Mouse (Mus musculus): Measurements from ENCODE around the gene Mgea5. TPM values are rescaled to one million over a fixed set of nuclear protein-coding genes. Genes with fewer than 3 reads are reported as not detected.

The Mgea5 gene
- polyA plus RNA-seq (2012; rRNA removed) = 22.6 and 27.3 TPM in 2 replicates

DNA sequence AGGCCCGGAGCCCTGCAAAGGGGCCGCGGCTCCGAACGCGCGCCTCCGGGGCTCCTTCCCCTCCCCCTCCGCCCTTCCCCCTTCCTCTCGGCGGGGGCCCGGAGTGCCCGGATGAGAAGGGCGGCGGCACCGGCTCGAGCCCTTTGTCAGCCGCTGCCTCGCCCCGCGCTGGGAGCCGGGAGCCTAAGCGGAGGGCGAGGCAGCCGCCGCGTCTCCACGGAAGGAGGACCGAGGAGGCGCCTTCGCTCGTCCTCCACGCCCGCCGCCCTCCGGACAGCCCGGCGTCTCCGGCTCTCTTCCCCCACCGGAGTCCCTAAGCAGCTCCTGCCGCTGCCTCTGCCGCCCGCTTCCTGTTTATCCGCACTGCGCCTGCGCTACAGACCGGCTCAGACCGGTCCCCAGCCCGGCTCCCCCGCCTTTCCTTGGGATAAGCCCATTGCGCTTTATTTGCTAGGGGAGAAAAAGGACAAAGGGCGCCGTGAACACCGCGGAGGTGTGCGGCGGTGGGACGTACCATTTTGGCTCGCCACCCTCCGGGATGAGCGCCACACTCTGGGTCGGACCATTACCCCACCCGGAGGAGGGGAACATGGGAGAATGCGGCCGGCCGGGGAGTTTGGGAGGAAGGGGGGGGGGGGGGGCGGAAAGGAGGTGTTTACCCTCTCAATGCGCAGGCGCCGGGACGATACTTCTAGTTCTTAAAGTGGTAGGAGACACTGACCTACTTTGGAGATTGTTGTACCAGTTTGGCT is at the start of gene Mgea5:
TSS of gene Mgea5 (minus strand) at position 657 of the 752 bp plus-strand sequence.
- peak; percentile 99 for DNase-seq

GRCm38 (mm10) chr19:45830679-45831078 is 47.0 kb upstream of the Mgea5 start:
- H3K27ac ChIP-seq (ENCODE audit: insufficient read depth, low read depth, low read length) = no peak overlapping the region
- WGBS = 40% methylated on average over 2 of the region's 2 CpGs
- H3K36me3 ChIP-seq (ENCODE audit: control insufficient read depth, insufficient read depth, low read length) = no peaks in the 10 kb centered on the region
- TF ChIP-seq CTCF (conservative IDR thresholded peaks at IDR 0.05; ENCODE audit: insufficient read depth, insufficient read length, low read depth, low read length) = peak; percentile 32; the same call in 1 of the 2 replicates
- TF ChIP-seq POLR2A (IDR thresholded peaks at IDR 0.05; ENCODE audit: low read depth, low read length) = no peak
- no peak overlapping the region for H3K4me3 ChIP-seq (ENCODE audit: insufficient read depth, low read depth, low read length)
- no peak for DNase-seq
- no peaks in the 10 kb centered on the region; the same call in 1 of the 2 replicates for H3K4me1 ChIP-seq (ENCODE audit: control insufficient read depth, insufficient read depth, low read length)
- no peaks in the 10 kb centered on the region for H3K27me3 ChIP-seq (replicated peaks; ENCODE audit: control insufficient read depth, insufficient read depth, low read length)

More for the DNA sequence above, at the start of gene Mgea5:
- peaks cover 19% of the 10 kb centered on the region for H3K4me1 ChIP-seq (ENCODE audit: control insufficient read depth, insufficient read depth, low read length)
- H3K4me3 ChIP-seq (ENCODE audit: insufficient read depth, low read depth, low read length) = peak within 1 kb of the TSS; percentile 81
- WGBS = under 1% methylated on average over 66 of the region's 71 CpGs
- H3K27ac ChIP-seq (ENCODE audit: insufficient read depth, low read depth, low read length) = peak within 1 kb of the TSS; percentile 94
- TF ChIP-seq POLR2A (IDR thresholded peaks at IDR 0.05; ENCODE audit: low read depth, low read length) (peak; percentile 80), CTCF (conservative IDR thresholded peaks at IDR 0.05; ENCODE audit: insufficient read depth, insufficient read length, low read depth, low read length) (no peak)
- no peaks in the 10 kb centered on the region for H3K27me3 ChIP-seq (replicated peaks; ENCODE audit: control insufficient read depth, insufficient read depth, low read length)
- H3K36me3 ChIP-seq (ENCODE audit: control insufficient read depth, insufficient read depth, low read length) = peaks cover under 1% of the 10 kb centered on the region

GRCm38 (mm10) chr19:45827736-45828135 is 44.1 kb upstream of the Mgea5 start:
- Histone ChIP-seq H3K36me3 (ENCODE audit: control insufficient read depth, insufficient read depth, low read length) (no peaks in the 10 kb centered on the region), H3K4me1 (ENCODE audit: control insufficient read depth, insufficient read depth, low read length) (peaks cover 4% of the 10 kb centered on the region; the same call in 1 of the 2 replicates), H3K27me3 (replicated peaks; ENCODE audit: control insufficient read depth, insufficient read depth, low read length) (no peaks in the 10 kb centered on the region), H3K27ac (ENCODE audit: insufficient read depth, low read depth, low read length) (no peak overlapping the region), H3K4me3 (ENCODE audit: insufficient read depth, low read depth, low read length) (no peak overlapping the region)
- 97% methylated on average over 3 of the region's 3 CpGs for WGBS
- TF ChIP-seq POLR2A (IDR thresholded peaks at IDR 0.05; ENCODE audit: low read depth, low read length) (no peak), CTCF (conservative IDR thresholded peaks at IDR 0.05; ENCODE audit: insufficient read depth, insufficient read length, low read depth, low read length) (no peak)
- no peak for DNase-seq

DNA sequence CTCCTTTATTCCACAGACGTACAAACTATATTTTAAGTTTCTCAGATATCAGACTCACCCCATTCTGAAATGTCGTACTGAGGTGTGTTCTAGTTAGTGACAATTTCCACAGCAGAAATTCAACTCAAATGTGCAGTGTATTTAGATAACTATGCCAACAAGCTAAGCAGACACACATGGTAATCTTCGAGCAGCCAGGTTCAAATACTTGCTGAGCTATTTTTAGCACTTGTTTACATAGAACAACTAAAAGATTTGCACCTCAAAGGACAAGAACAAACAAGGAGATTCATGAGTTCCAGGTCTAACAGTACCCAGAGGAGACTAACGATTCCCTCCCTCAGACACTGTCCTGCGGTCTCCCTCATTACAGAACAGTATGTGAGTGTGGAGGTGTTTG is 43.5 kb upstream of the Mgea5 start:
- Histone ChIP-seq H3K4me3 (ENCODE audit: insufficient read depth, low read depth, low read length) (no peak overlapping the region), H3K27me3 (replicated peaks; ENCODE audit: control insufficient read depth, insufficient read depth, low read length) (no peaks in the 10 kb centered on the region), H3K4me1 (ENCODE audit: control insufficient read depth, insufficient read depth, low read length) (peaks cover 4% of the 10 kb centered on the region; the same call in 1 of the 2 replicates), H3K27ac (ENCODE audit: insufficient read depth, low read depth, low read length) (no peak overlapping the region), H3K36me3 (ENCODE audit: control insufficient read depth, insufficient read depth, low read length) (no peaks in the 10 kb centered on the region)
- DNase-seq = no peak
- WGBS = 75% methylated on average over 5 of the region's 5 CpGs
- TF ChIP-seq CTCF (conservative IDR thresholded peaks at IDR 0.05; ENCODE audit: insufficient read depth, insufficient read length, low read depth, low read length) = no peak
- no peak for TF ChIP-seq POLR2A (IDR thresholded peaks at IDR 0.05; ENCODE audit: low read depth, low read length)

DNA sequence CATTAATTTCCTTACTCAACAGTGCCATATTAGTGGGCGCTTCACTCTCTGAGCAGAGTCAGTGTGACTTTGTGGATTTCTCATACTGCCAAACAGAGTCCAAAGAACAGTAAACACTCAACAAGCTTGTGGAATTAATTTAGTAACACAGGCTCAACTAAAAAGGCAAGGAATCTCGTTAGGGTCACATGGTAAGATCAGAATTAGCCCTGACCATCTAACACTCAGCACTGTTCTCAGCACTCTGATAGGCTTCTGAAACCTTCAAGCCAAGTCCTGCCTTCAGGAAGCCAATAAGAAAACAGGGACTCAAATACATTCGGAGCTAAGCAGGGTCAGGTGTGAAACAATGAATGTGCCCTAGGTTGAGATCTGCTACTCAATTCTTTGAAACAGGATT is 42.5 kb upstream of the Mgea5 start:
- Histone ChIP-seq H3K4me1 (ENCODE audit: control insufficient read depth, insufficient read depth, low read length) (peaks cover 11% of the 10 kb centered on the region; the same call in 1 of the 2 replicates), H3K36me3 (ENCODE audit: control insufficient read depth, insufficient read depth, low read length) (no peaks in the 10 kb centered on the region), H3K4me3 (ENCODE audit: insufficient read depth, low read depth, low read length) (no peak overlapping the region), H3K27me3 (replicated peaks; ENCODE audit: control insufficient read depth, insufficient read depth, low read length) (no peaks in the 10 kb centered on the region), H3K27ac (ENCODE audit: insufficient read depth, low read depth, low read length) (no peak overlapping the region)
- peak; percentile 40 for DNase-seq
- no peak for TF ChIP-seq POLR2A (IDR thresholded peaks at IDR 0.05; ENCODE audit: low read depth, low read length)
- no peak for TF ChIP-seq CTCF (conservative IDR thresholded peaks at IDR 0.05; ENCODE audit: insufficient read depth, insufficient read length, low read depth, low read length)
- WGBS = 55% methylated on average over 3 of the region's 3 CpGs

GRCm38 (mm10) chr19:45821832-45822231 is 38.2 kb upstream of the Mgea5 start:
- Histone ChIP-seq H3K4me1 (ENCODE audit: control insufficient read depth, insufficient read depth, low read length) (peaks cover 21% of the 10 kb centered on the region; the same call in 1 of the 2 replicates), H3K36me3 (ENCODE audit: control insufficient read depth, insufficient read depth, low read length) (no peaks in the 10 kb centered on the region), H3K27ac (ENCODE audit: insufficient read depth, low read depth, low read length) (no peak overlapping the region), H3K4me3 (ENCODE audit: insufficient read depth, low read depth, low read length) (no peak overlapping the region), H3K27me3 (replicated peaks; ENCODE audit: control insufficient read depth, insufficient read depth, low read length) (no peaks in the 10 kb centered on the region)
- 65% methylated on average over 5 of the region's 5 CpGs for WGBS
- no peak for DNase-seq
- TF ChIP-seq POLR2A (IDR thresholded peaks at IDR 0.05; ENCODE audit: low read depth, low read length) (no peak), CTCF (conservative IDR thresholded peaks at IDR 0.05; ENCODE audit: insufficient read depth, insufficient read length, low read depth, low read length) (no peak)

DNA sequence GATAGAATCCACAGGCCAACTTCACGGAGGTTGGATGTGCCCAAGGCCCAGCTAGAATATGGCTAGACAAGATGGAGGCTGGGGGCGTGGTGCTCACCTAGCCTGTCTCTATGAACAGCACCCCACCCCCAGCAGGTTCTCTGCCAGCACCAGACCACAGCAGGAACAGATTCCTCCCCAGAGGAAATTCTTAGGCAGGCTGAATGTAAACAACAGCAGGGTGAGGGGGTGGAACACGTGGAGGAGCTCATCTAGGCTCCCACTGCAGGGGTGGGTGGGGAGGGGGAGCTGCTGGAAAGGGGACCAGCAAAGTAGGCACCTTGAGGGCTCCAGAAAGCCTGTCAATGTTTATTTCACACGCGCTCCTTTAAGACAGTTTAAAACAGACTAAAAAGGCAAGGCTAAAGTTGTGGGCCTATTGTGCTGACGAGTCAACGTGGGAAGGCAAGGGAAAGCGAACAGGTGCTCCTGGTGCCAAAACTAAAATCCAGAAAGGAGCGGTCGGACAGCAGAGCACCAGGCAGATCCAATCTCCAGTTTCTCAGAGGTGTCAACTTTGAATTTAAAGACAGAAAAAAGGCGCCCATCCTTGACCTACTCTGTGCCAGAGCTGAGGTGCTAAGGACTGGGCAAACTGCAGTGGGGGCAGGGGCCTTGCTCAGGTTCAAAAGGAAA is 34.3 kb upstream of the Mgea5 start:
- 72% methylated on average over 11 of the region's 11 CpGs for WGBS
- H3K27me3 ChIP-seq (replicated peaks; ENCODE audit: control insufficient read depth, insufficient read depth, low read length) = no peaks in the 10 kb centered on the region
- H3K27ac ChIP-seq (ENCODE audit: insufficient read depth, low read depth, low read length) = no peak overlapping the region
- H3K36me3 ChIP-seq (ENCODE audit: control insufficient read depth, insufficient read depth, low read length) = no peaks in the 10 kb centered on the region
- no peak for DNase-seq
- TF ChIP-seq POLR2A (IDR thresholded peaks at IDR 0.05; ENCODE audit: low read depth, low read length) (no peak), CTCF (conservative IDR thresholded peaks at IDR 0.05; ENCODE audit: insufficient read depth, insufficient read length, low read depth, low read length) (no peak)
- H3K4me1 ChIP-seq (ENCODE audit: control insufficient read depth, insufficient read depth, low read length) = peaks cover 23% of the 10 kb centered on the region; the same call in 1 of the 2 replicates
- H3K4me3 ChIP-seq (ENCODE audit: insufficient read depth, low read depth, low read length) = no peak overlapping the region
